Mouse (Mus musculus) bone marrow, adult 2 months (tissue): ENCODE measurements at regions not wholly inside any gene's neighbourhood (a gene's known extent, or its start where the extent isn't known, plus 50 kb on each side); places are given as distances from the start of the nearest gene placed in this dataset.

Source experiments
- CTCF ChIP-seq: fragments of 200-500 bp; IDR thresholded peaks from 2 replicates; pipeline ENCODE4 v1.5.1; 2011; ENCODE audit warnings: low read length, control low read depth; ENCODE audit not compliant: control insufficient read depth, insufficient read depth
- POLR2A ChIP-seq: fragments of 200-500 bp; IDR thresholded peaks from 2 replicates; pipeline ENCODE4 v1.6.1; 2011; ENCODE audit warnings: low read depth, mild to moderate bottlenecking, control low read depth, low read length, borderline replicate concordance; ENCODE audit not compliant: control insufficient read depth

- no peak for TF ChIP-seq CTCF
- TF ChIP-seq POLR2A, result no peak
These were observed 381.0 kb downstream of the Irx1 start for GRCm38 (mm10) chr13:71582486-71582885.
